ENCODE assay signal across 8 mouse cellular contexts in genomic region chr5:73257723-73258122, GRCm38 (mm10). TPM values are rescaled to one million over a fixed set of nuclear protein-coding genes. Genes with fewer than 3 reads are reported as not detected.
A peak's percentile ranks its signal among the peaks of the same experiment; 100 is the strongest.
DNase-seq lines count a peak whose midpoint lies in the region; ATAC-seq lines count a peak whose summit lies in the region.

No protein-coding gene starts in this region.

- peak overlapping the region; percentile 61 for H3K4me2 ChIP-seq in kidney, embryonic 16.5 days (replicated peaks; ENCODE audit: low read depth, low read length)
- peak overlapping the region; percentile 65 for H3K4me2 ChIP-seq in hindbrain, embryonic 15.5 days
- peak overlapping the region; percentile 60 for H3K4me2 ChIP-seq in midbrain, embryonic 13.5 days (replicated peaks)

- no peak for DNase-seq in kidney, postnatal 10 days
- DNase-seq in c-Kit-positive CD71-positive TER-119-positive erythroid progenitor cells, embryonic 14.5 days (ENCODE audit: low spot score): peak; percentile 29
- no peak for DNase-seq in embryo, embryonic 10 days (ENCODE audit: low spot score)
- DNase-seq in frontal cortex, postnatal 25 days (ENCODE audit: low spot score in 2 of 2): no peak

- no peaks in the 10 kb centered on the region for H3K27me3 ChIP-seq in kidney, embryonic 16.5 days (ENCODE audit: insufficient read depth, low read length)
- H3K27me3 ChIP-seq in hindbrain, embryonic 15.5 days: peaks cover 4% of the 10 kb centered on the region; the same call in 1 of the 2 replicates
- H3K27me3 ChIP-seq in midbrain, embryonic 13.5 days: no peaks in the 10 kb centered on the region

- no peaks in the 10 kb centered on the region for H3K36me3 ChIP-seq in kidney, embryonic 16.5 days (ENCODE audit: insufficient read depth, low read length)
- no peaks in the 10 kb centered on the region for H3K36me3 ChIP-seq in hindbrain, embryonic 15.5 days
- H3K36me3 ChIP-seq in midbrain, embryonic 13.5 days: no peaks in the 10 kb centered on the region

- H3K27ac ChIP-seq in kidney, embryonic 16.5 days (ENCODE audit: low read length): no peak overlapping the region
- no peak overlapping the region for H3K27ac ChIP-seq in hindbrain, embryonic 15.5 days (replicated peaks)
- no peak overlapping the region for H3K27ac ChIP-seq in midbrain, embryonic 13.5 days

- H3K4me3 ChIP-seq in kidney, embryonic 16.5 days (ENCODE audit: low read length): peak overlapping the region; percentile 49; the same call in 1 of the 2 replicates
- peak overlapping the region; percentile 85; the same call in 1 of the 2 replicates for H3K4me3 ChIP-seq in hindbrain, embryonic 15.5 days
- no peak overlapping the region for H3K4me3 ChIP-seq in midbrain, embryonic 13.5 days (replicated peaks)

- peak overlapping the region; percentile 39; the same call in 1 of the 2 replicates for H3K9ac ChIP-seq in kidney, embryonic 16.5 days (replicated peaks; ENCODE audit: low read length)
- H3K9ac ChIP-seq in hindbrain, embryonic 15.5 days: no peak overlapping the region
- H3K9ac ChIP-seq in midbrain, embryonic 13.5 days (replicated peaks): no peak overlapping the region

- no peaks in the 10 kb centered on the region for H3K9me3 ChIP-seq in kidney, embryonic 16.5 days (ENCODE audit: low read length)
- H3K9me3 ChIP-seq in hindbrain, embryonic 15.5 days: no peaks in the 10 kb centered on the region
- H3K9me3 ChIP-seq in midbrain, embryonic 13.5 days: no peaks in the 10 kb centered on the region

- 51% methylated on average over 8 of the region's 8 CpGs for WGBS in kidney, embryonic 16.5 days
- 58% methylated on average over 8 of the region's 8 CpGs for WGBS in hindbrain, embryonic 15.5 days
- 58% methylated on average over 8 of the region's 8 CpGs for WGBS in midbrain, embryonic 13.5 days

- H3K4me1 ChIP-seq in kidney, embryonic 16.5 days (ENCODE audit: insufficient read depth, low read length): peaks cover 16% of the 10 kb centered on the region
- H3K4me1 ChIP-seq in hindbrain, embryonic 15.5 days (replicated peaks): peaks cover 29% of the 10 kb centered on the region
- peaks cover 31% of the 10 kb centered on the region for H3K4me1 ChIP-seq in midbrain, embryonic 13.5 days (replicated peaks)

- ATAC-seq in kidney, embryonic 16.5 days (ENCODE audit: low FRiP score, low TSS enrichment): no peak
- no peak for ATAC-seq in hindbrain, embryonic 15.5 days (ENCODE audit: low FRiP score, low read depth)
- ATAC-seq in midbrain, embryonic 13.5 days: no peak
- no peak for ATAC-seq in megakaryocyte progenitor cell, adult 5-6 weeks (replicated peaks; ENCODE audit: poor library complexity)

RNA-seq across cellular contexts. Expression of gene Fryl, which starts 1.3 kb away (rescaled TPM):
- polyA plus RNA-seq in kidney, embryonic 16.5 days (2015; fragmentation: Nextera tagmentation; extraction: Ambion mirVana): 27.9 and 30.1 TPM in 2 replicates
- polyA plus RNA-seq in hindbrain, embryonic 15.5 days (2015; fragmentation: Nextera tagmentation; extraction: Ambion mirVana): 40.1 and 43.1 TPM in 2 replicates
- 48.2 and 51.2 TPM in 2 replicates for polyA plus RNA-seq in midbrain, embryonic 13.5 days (2015; fragmentation: Nextera tagmentation; extraction: Ambion mirVana)
- total RNA-seq in megakaryocyte progenitor cell, adult 5-6 weeks (2015): 56.2 and 78.5 TPM in 2 replicates
- 74.2 and 76.4 TPM in 2 replicates for total RNA-seq in megakaryocyte progenitor cell, adult 5-6 weeks (2017)

RNA-seq across cellular contexts. Expression of gene Ociad1, which starts 34.9 kb away (rescaled TPM):
- polyA plus RNA-seq in kidney, embryonic 16.5 days (2015; fragmentation: Nextera tagmentation; extraction: Ambion mirVana): 244 and 281 TPM in 2 replicates
- 342 and 344 TPM in 2 replicates for polyA plus RNA-seq in hindbrain, embryonic 15.5 days (2015; fragmentation: Nextera tagmentation; extraction: Ambion mirVana)
- 249 and 251 TPM in 2 replicates for polyA plus RNA-seq in midbrain, embryonic 13.5 days (2015; fragmentation: Nextera tagmentation; extraction: Ambion mirVana)
- 239 and 256 TPM in 2 replicates for total RNA-seq in megakaryocyte progenitor cell, adult 5-6 weeks (2015)
- total RNA-seq in megakaryocyte progenitor cell, adult 5-6 weeks (2017): 218 and 231 TPM in 2 replicates
